Comparison of ENCODE assay signal across 10 mouse cellular contexts in the genomic region with DNA sequence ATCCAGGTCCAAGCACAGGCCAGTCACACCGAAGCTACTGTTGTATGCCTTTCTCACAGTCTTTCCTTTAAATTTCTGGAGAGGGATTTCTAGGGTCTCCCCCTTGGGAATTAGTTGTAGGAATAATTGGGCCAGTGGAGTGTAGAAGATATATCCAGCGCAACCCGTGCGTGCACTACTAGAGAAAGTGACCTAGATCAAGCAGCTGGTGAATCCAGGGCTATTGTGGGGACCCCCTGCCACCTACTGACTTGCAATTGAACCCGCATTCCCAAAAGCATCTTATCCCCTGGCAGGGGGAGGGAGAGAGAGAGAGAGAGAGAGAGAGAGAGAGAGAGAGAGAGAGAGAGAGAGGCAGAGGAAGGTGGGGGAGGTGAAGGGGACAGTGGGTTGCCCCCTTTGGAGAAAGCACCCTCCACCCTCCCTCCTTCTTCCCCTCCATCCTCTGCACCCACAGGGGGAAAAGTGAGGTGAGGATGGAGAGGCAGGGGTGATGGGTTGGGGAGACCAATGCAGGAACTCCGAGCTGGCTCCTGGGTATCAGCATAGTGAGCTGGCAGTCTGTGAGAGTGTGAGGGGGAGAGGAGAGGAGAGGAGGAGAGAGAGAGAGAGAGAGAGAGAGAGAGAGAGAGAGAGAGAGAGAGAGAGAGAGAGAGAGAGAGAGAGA. TPM values are rescaled to one million over a fixed set of nuclear protein-coding genes. Genes with fewer than 3 reads are reported as not detected.
DNase-seq lines count a peak whose midpoint lies in the region; ATAC-seq lines count a peak whose summit lies in the region.
"Had no signal": no experiment of that assay in that cellular context is flagged by ENCODE, and none has a peak within 500 bp of the region (broad histone marks: within the 10 kb centered on the region; RNA-seq: fewer than 3 reads in every experiment).

TSS of gene Gria1 (plus strand) at position 364 of the 667 bp plus-strand sequence.

- 12% methylated on average over 6 of the region's 6 CpGs for WGBS in forebrain, embryonic 10.5 days
- 24% methylated on average over 6 of the region's 6 CpGs for WGBS in neural tube, embryonic 14.5 days

- no peak for DNase-seq in layer of hippocampus, adult 18-20 months (ENCODE audit: low spot score in 2 of 2)
- no peak for DNase-seq in layer of hippocampus, adult 9-11 months
- DNase-seq in forebrain, embryonic 10.5 days (ENCODE audit: extremely low spot score, low spot score) = no peak
- DNase-seq in layer of hippocampus, postnatal 36 days = peak in 1 of 2 experiments; percentile 61
- no peak for DNase-seq in T-cell, adult 2 months (ENCODE audit: low spot score)
- no peak for DNase-seq in thymus, postnatal 25 days
- DNase-seq: gastrocnemius, postnatal 36 days had no signal

- H3K4me3 ChIP-seq in forebrain, embryonic 10.5 days = peak within 1 kb of the TSS; percentile 45
- peak within 1 kb of the TSS; percentile 50 for H3K4me3 ChIP-seq in neural tube, embryonic 14.5 days (ENCODE audit: low read depth, low read length)

- H3K27me3 ChIP-seq in forebrain, embryonic 10.5 days (ENCODE audit: poor library complexity, severe bottlenecking) = peaks cover 45% of the 10 kb centered on the region
- H3K27me3 ChIP-seq in neural tube, embryonic 14.5 days (ENCODE audit: control insufficient read depth, insufficient read depth, low read length) = no peaks in the 10 kb centered on the region
- H3K27me3 ChIP-seq: Patski had no signal

- H3K4me2 ChIP-seq in neural tube, embryonic 14.5 days (ENCODE audit: low read depth, low read length) = peak within 1 kb of the TSS; percentile 54

- no peaks in the 10 kb centered on the region for H3K36me3 ChIP-seq in forebrain, embryonic 10.5 days (replicated peaks)
- no peaks in the 10 kb centered on the region for H3K36me3 ChIP-seq in neural tube, embryonic 14.5 days (ENCODE audit: control insufficient read depth, insufficient read depth, low read length)

- H3K9me3 ChIP-seq in forebrain, embryonic 10.5 days = no peaks in the 10 kb centered on the region
- H3K9me3 ChIP-seq in neural tube, embryonic 14.5 days (ENCODE audit: control insufficient read depth, low read length) = no peaks in the 10 kb centered on the region

- no peak within 1 kb of the TSS for H3K27ac ChIP-seq in forebrain, embryonic 10.5 days
- H3K27ac ChIP-seq in neural tube, embryonic 14.5 days (ENCODE audit: low read depth, low read length) = peak within 1 kb of the TSS; percentile 67

- peak within 1 kb of the TSS; percentile 66 for H3K9ac ChIP-seq in neural tube, embryonic 14.5 days (replicated peaks; ENCODE audit: low read depth, low read length)

- peak; percentile 69 for ATAC-seq in neural tube, embryonic 14.5 days (ENCODE audit: low read depth)
- no peak for ATAC-seq in granulocyte monocyte progenitor cell, adult 5-6 weeks (replicated peaks; ENCODE audit: poor library complexity, severe bottlenecking)
- ATAC-seq: Patski had no signal

- peaks cover 31% of the 10 kb centered on the region for H3K4me1 ChIP-seq in forebrain, embryonic 10.5 days
- H3K4me1 ChIP-seq in neural tube, embryonic 14.5 days (ENCODE audit: control insufficient read depth, insufficient read depth, low read length) = 0 out of 2 replicates have a peak, but pooled peaks cover 9% of the 10 kb centered on the region

RNA-seq across cellular contexts. Expression of gene Gria1, which starts in this region (rescaled TPM):
- total RNA-seq in layer of hippocampus, adult 18-20 months (2021) = 100 to 1,000 TPM; 712 to 732 TPM
- 0.15 and 0.33 TPM in 2 replicates for polyA plus RNA-seq in forebrain, embryonic 10.5 days (2016; fragmentation: Nextera tagmentation; extraction: Ambion mirVana)
- total RNA-seq in layer of hippocampus, postnatal 36 days (2021) = 100 to 1,000 TPM; 709 to 721 TPM
- polyA plus RNA-seq in neural tube, embryonic 14.5 days (2014; fragmentation: Nextera tagmentation; extraction: Ambion mirVana) = 59.1 and 60.6 TPM in 2 replicates
- not detected in 2 replicates for total RNA-seq in granulocyte monocyte progenitor cell, adult 5-6 weeks (2014; fragmentation: Nextera tagmentation)
- not detected in 2 replicates for total RNA-seq in granulocyte monocyte progenitor cell, adult 5-6 weeks (2017)

Comparison
In these comparisons a context has a peak if more than half of its experiments do, and no peak if none do; other contexts are left out.
1. RNA of gene Gria1 (total RNA-seq): 712 to 732 TPM in layer of hippocampus, adult 18-20 months and 709 to 721 TPM in layer of hippocampus, postnatal 36 days; not detected in granulocyte monocyte progenitor cell, adult 5-6 weeks; every median in the first group is over 100 times any median in the second.
2. RNA of gene Gria1 (polyA plus RNA-seq): 59.1 to 60.6 TPM in neural tube, embryonic 14.5 days; 0.15 to 0.33 TPM in forebrain, embryonic 10.5 days; every median in the first group is over 10 times any median in the second.